Mouse (Mus musculus) C2C12 (cell line): ENCODE data around the gene Resp18.

Experiments
- CEBPB ChIP-seq: IDR thresholded peaks from one replicate; pipeline ENCODE4 v1.6.1; 2011; ENCODE audit warnings: low read depth, mild to moderate bottlenecking, control low read depth, moderate library complexity
- CTCF ChIP-seq: IDR thresholded peaks from one replicate; pipeline ENCODE4 v1.5.1; 2011; ENCODE audit not compliant: control insufficient read depth, insufficient read depth, insufficient read length
- MAX ChIP-seq: IDR thresholded peaks from one replicate; pipeline ENCODE4 v1.6.1; 2011; ENCODE audit warnings: mild to moderate bottlenecking, control low read depth
- MYOG ChIP-seq: IDR thresholded peaks from one replicate; pipeline ENCODE4 v1.6.1; 2011; ENCODE audit not compliant: control insufficient read depth, insufficient read length; ENCODE audit errors: extremely low read depth

GRCm38 (mm10) chr1:75250498-75250897 is 27.7 kb downstream of the Resp18 start:
- no peak for TF ChIP-seq CEBPB
- TF ChIP-seq CTCF: no peak
- no peak for TF ChIP-seq MYOG
- no peak for TF ChIP-seq MAX
